Mouse (Mus musculus) right cerebral cortex, postnatal 4 days (tissue): Measurements from ENCODE around the gene Selenoo.

ENCODE experiments used
- DNase-seq: peaks from one replicate; pipeline ENCODE4 v3.0.0-alpha.2; 2022

Gene Selenoo

DNA sequence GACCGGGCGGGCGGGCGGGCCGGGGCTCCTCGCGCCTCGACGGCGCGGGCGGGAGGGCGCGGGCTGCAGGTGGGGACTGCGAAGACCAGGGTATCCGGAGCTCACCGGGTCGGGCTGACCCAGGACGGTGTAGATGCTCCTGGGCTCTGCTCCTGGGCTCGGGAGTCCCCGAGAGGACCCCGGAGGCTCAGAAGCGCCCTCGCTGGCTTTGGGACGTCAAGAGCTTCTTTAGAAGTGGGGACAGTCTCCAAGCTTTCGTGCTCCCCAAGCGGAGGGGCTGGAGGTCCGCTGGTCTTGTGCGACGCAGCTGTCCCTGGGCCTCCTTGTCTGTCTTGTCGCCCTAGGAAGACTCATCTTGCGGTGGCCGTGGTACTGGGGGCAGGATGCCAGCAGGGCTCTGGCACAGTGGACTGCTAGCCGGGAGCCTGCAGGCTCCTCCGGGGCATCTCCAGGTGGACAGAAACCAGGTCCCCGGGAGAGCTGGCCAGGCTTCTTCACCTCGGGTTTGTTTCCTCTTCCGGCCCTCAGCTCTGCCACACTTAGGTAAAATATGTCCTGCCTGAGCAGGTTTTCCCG, 12.6 kb upstream of the Selenoo start:
- peak; percentile 61 for DNase-seq

DNA sequence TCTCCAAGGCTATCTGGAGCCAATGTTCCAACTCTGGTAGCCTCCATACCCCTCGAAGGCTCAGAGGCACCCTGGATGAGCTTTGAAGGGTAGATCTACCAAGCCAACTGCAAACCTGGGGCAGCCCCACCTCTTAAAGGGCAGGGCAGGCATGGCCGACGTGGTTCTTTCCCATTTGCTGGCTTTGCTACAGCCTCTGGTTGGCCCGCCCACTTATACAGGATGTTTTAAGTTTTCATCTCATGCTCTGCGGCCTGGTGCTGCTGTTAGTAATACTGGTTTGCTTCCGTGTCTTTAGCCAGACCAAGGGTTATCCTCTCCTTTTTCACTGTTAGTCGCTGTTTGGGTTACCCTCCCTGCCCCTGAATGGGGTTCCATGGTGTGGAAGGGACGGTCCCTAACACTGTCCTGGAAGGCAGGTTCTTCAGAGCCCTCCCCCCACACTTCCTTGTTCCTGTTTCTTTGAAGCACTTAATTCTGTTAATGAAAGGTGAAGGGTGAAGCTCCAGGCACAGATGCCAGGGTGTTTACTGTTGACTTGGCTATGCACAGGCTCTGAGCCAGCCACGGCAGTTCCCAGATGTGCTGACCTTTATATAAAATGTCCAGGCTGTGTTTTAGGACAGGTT, 10.6 kb upstream of the Selenoo start:
- no peak for DNase-seq

DNA sequence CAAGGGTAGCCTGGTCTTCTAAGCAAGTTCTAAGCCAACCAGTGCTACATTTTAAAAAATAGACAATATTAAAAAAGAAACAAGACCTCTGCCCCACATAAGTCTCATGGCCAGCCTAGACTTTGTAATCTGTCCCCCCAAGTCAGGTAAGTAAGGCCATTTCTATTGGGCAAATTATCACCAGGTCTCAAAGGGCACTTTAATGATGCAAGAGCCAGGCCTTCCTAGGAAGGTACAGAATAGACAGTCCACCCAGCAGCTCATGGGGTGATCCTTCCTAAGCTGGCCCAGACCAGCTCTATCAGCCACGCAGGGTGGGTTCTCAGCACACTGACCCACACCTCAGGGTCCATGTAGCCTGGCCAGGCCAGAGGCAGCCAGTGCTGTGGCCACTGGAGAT, 5.0 kb upstream of the Selenoo start:
- DNase-seq = no peak

DNA sequence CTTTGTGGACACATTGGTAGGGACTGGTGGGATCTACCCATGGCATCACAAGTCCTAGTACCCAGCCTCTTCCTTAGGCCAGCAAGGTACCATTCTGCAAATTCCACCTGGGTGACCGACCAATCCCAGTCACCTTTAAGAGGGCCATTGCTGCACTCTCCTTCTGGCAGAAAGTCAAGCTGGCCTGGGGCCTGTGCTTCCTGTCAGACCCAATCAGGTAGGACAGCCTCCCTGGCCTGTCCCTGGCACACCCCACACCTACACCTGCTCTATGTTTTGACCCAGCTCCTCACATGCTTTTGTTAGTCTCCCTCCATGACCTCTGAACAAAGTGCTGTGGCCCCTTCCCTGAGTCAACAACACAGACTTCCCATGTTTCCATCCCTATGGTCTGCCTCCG, 4.1 kb upstream of the Selenoo start:
- DNase-seq = no peak

DNA sequence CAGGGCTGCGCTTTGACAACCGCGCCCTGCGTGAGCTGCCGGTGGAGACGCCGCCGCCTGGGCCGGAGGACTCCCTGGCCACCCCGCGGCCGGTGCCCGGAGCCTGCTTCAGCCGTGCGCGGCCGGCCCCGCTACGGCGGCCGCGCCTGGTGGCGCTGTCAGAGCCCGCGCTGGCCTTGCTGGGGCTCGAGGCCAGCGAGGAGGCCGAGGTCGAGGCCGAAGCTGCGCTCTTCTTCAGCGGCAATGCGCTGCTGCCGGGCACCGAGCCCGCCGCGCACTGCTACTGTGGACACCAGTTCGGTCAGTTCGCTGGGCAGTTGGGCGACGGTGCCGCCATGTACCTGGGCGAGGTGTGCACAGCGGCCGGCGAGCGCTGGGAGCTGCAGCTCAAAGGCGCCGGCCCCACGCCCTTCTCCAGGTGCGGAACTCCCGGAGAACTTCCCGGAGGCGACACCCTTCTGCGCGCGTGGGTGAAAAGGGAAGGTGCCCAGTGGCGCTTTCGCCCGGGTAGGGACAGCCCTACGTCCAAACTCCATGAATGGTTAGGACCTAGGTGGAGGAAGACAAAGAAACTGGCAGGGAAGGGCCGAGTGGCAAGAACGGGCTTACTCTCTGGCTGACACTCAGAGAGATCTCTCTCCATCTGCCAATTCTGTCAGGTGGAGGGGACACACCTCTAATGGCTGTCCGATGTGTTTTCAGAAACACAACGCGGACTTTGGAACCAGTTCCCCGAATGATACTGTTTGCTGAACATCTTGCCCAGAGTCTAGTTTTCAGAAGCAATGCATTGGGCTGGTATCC, 566 bp downstream of the Selenoo start:
- DNase-seq = peak; percentile 39

DNA sequence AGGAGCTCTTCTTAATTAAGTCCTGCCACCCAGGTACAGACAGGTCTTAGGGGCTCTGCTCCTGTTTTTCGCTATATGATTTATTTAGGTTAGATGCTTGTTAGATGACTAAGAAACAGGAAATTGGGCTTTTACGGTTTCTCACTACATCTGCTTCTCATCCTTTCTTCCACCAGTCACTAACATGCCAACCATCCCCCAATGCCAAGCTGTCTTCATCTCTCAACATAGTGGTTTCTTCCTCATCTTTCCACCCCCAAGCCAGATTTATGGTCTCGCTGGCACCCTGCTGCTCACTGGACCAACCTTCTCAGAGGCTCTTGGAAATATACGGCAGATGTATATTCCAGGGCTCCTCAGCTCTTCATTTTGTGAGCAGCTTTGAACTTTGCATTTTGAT, 1.8 kb downstream of the Selenoo start:
- DNase-seq = no peak

DNA sequence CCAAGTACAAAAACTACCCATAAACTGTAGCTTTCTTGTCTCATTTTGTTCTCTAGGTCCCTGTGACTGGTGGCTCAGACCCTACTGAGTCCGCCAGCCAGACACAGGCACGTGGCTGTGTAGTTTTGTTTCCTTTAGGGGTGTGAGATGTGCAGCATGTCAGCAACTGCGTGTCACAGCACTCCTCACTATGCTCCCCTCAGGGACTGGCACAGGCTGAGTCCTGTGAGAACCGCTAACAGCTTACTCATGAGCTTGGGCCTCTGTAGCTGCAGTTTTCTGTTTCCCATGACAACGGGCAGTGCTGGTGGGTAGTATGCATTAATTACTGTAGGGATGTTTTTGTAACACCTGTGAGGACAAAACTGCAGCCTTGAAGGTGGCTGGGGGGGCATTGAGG, 3.3 kb downstream of the Selenoo start:
- no peak for DNase-seq

DNA sequence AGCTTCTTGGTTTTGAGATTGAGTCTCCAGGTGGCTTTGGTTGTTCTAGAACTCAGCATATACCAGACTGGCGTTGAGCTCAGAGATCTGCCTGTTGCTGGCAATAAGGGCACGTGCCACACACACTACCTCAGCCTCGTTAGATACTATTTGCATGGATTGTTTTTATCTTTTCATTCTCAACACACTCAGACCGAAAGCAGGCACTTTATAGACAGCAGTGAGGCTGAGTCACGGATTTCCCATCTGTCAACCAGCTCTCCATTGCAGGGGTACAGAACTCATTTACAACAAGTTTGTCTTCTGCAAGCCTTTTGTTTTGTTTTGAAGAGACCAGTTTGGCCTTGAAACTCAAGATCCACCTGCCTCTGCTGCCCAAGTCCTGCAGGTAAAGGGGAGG, 8.6 kb downstream of the Selenoo start:
- DNase-seq = no peak

DNA sequence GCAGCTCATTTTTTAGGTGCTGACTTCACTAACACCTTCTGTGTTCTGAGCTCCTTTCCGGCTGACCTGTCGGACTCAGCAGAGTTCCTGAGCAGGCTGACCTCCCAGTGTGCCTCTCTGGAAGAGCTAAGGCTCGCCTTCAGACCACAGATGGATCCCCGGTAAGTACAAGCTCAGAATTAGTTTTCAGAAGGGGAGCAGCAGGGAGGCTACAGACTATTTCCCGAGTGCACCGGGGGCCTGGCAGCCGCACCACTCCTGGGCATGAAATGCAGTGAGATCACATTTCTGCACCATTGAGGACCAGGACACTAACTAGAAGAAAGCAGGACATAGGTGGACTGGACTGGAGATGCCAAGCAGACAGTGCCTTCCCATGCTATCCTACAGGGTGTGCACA, 9.7 kb downstream of the Selenoo start:
- no peak for DNase-seq

DNA sequence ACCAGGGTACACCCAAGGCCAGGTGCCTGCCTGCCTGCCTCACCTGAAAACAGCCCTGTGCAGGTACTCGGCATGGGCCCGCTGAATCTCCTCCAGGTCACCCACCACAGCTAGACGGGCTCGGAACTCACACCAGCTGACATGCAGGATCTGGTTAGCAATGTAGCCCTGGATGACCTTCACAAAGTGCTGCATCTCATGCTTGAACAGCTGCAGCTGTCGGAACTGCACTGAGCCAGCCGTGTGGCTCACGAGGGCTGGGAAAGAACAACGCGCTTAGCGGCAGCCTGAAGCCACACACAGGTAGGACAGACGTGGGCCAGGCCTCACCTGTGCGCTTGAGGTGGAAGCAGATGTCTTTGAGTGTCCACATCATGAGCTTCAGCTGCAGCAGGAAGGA, 11.9 kb downstream of the Selenoo start:
- DNase-seq = no peak

DNA sequence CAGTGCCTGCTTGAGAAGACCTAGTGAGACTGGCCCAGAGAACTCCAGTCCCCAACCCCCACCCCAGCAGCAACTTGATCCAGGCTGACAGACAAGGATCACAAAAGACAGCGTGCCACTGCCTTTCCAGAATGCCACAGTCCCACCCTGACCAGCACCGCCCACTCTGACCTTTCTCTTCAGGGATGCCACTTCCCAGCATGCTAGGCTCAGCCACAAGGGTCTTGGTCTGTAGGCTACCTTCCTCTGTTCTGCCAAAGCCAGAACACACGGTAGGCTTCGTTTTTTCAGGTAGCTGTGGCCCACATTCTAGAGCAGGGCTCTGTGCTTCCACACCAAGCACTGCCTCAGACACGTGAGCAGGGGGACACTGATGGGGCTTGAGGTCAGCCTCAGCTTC, 13.8 kb downstream of the Selenoo start:
- no peak for DNase-seq

DNA sequence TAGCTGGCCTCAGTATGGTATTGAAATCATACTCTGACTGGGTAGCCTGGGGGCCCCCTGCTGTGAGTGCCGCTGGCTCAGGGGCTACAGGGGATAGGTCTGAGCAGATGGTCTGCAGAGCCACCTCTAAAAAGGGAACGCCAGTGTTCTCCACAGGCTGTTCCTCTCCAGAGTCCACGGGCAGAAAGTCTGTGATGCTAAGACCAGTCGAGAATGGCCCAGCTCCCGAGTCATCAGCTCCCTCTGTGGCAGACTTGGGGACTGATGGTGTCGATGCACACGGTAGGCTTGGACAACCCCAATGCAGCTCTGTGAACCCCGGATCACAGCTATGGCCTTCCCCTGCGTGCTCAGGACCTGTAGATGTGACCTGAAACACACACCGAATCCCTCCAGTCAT, 15.0 kb downstream of the Selenoo start:
- no peak for DNase-seq

DNA sequence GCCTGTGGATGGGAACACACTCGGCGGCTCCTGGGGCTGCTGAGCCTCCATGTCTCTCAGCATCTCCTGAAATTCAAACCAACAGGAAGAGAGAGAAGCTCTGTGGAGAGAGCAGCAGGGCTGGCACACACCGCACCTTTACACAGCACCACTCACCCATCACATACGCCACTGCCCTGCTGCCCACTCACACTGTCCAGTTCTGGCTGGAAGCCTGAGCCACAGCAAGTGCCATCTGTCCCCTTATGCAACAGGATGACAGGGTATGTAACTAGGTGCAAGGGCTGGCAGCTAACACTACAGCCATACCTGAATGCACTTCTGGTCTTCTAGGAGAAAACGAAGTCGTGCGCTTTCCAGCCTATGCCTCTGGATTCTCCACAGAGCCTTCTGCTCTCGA, 15.5 kb downstream of the Selenoo start:
- DNase-seq = no peak

DNA sequence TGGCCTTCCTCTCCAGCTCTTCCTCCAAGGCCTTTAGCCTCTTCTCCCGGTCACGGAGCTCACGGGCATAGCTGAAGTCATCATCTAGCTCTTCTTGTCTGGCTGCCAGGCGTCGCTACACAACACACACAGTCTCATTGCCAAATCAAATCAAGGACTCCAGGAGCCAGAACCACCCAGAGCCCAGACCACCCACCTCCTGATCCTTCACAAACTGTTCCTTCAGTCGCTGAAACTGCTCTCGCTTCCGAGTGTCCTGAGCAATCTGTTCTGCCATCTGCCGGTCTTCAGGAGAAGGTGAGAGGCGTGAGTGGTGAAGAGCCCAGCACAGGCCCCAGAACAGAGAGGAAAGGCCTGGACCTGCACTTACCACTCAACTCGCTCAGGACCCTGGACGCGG, 17.2 kb downstream of the Selenoo start:
- no peak for DNase-seq

DNA sequence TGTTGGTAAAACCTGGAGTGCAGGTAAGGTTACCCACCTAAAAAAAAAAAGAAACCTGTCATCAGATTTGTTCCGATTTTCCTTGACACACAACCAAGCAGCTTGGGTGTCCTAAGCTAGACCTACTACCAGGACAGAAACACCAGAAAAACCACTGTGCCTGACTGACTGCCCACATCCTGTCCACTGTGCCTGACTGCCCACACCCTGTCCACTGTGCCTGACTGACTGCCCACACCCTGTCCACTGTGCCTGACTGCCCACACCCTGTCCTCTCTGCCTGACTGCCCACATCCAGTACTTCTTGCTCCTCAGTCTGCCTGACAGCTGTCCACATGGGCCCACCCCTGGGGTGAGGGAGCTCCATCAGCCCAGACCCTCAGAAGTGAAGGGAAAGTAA, 18.1 kb downstream of the Selenoo start:
- DNase-seq = no peak

DNA sequence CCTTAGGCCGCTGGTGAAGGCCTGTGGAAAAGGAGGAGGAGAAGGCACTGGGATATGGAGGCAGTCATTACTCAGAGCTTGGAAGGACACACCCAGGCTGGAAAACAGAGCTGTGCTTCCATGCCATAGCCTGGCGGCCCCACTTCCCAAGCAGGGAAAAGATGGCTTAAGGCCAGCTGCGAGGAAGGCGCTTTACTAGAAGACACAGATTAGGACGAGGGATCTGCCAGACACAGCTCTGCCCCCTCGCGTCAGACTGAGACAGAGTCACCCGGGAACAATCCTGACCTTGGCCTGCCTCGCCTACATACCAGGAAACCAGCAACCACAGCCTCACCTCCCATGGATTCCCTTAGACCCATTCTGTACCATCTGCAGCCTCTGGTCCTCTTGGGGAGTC, 21.3 kb downstream of the Selenoo start:
- DNase-seq = no peak

DNA sequence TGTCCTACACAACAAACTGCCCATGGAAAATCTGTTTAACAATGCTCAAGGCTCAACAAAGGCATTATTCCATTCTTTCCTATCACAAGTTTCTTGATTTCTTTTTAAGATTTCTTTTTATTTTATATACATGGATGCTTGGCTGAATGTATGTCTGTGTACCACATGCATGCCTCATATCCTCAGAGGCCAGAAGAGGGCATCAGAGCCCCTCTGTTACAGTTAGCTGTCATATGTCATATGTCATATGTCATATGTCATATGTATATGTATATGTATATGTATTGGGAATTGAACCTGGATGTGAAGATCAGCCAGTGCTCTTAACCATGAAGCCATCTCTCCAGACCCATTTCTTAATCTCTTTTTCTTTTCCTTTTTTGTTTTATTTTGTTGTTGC, 29.1 kb downstream of the Selenoo start:
- DNase-seq = no peak

DNA sequence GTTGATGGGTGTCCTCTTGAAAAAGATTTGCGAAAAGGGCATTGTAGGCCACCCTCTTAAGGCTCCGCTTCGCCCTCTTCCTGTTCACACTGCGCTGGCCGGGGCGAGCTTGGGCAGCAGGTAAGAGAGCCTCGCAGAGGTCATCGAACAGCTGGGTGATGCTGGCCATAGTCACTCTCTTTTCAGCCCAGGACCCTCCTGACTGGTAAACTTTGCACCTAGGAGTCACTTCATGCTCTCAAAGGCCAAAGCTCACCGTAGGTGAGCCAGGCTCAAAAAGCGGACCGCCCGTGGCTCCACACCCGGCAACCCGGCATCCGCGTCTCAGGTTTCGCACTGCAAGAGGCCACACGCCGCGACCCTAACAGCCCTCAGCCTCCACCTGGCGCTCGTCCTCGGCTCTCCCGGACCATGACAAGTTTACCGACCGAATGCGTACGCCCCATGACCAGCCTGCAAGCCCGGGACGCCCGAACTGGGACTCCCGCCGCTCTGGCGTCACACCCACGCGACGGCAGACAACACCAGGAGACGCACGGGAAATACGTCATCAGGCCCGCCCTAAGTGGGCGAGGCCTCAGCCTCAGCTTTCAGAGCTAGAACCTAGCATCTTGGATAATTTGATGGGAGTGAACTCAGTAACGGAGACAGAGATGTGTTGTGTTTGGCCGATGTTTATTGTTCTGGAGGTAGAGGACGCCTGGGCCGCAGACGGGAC, 33.9 kb downstream of the Selenoo start, which contains the start of gene Tubgcp6:
Gene Tubgcp6 (minus strand): TSS at position 464 of the 718 bp plus-strand sequence.
- DNase-seq = peak; percentile 93

DNA sequence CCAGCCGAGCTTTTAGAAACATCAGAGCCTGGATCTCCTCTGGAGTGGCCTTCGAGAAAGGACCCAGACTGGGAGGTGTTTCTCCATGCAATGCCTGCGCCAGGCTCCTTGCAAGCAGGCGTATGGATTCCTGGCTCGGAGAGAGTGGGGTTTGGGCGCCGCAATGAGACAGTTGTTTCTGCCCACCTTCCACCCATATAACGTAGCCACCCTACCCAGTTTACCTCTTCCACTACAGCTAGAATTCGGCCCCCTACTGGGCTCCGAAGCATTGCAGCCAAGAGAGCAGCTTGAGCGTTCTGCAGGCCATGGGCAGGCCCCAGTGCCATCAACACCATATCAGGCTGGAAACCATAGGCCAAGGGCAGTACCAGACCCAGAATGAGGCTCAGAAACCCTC, 34.7 kb downstream of the Selenoo start:
- peak; percentile 63 for DNase-seq

DNA sequence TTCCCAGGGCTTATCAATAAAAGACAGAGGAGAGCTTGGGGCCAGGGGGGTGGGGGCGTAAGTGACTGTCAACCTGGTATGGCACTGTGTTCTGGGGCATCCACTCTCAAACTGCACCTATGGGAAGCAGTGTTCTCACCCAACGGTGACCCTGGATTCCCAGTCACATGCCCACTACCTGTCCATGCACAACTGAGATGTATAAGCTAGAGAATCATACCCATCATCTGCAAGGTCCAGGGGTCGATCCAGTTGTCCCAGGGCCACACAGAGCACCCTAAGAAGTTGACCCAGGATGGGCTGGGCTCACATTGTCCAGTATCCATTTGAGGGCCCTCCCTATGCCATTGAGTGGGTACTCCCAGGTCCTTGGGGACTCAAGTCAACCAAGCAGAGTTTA, 35.4 kb downstream of the Selenoo start:
- no peak for DNase-seq

DNA sequence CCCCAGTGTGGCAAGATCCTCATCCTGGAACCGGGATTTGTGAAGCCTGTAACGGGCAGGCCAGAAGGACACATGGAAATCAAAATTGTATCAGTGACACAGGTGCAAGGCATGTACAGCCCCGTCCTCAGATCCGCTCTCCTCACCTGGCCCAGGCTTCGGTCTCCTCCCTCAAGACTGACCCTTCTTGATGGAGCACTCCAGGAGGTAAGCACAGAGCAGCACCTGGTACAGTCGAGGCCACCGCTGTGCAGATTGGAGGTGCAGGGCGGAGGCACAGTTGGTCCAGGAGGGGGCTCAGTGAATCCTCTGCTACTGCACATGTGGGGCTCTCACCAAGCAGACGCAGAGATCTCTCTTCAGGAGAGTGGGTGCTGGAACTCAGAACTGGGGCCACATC, 36.5 kb downstream of the Selenoo start:
- DNase-seq = no peak

DNA sequence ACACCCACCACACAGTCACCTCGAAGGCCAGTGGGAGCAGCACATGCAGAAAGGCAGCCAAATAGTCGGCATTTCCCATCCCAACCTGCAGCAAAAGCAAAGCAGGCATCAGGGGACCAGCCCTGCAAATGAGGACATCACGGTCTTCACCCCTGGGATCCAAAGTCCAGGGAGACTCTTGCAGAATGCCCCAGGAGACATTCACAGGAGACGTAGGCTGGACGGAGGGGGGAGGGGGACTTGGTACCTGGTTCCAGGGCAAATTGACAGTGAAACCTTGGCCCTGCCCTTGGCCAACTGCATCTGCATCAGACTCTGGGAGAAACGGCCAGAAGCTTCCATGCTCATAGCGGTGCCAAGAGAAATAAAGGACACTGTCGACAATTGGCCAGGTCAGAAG, 37.7 kb downstream of the Selenoo start:
- DNase-seq = no peak

DNA sequence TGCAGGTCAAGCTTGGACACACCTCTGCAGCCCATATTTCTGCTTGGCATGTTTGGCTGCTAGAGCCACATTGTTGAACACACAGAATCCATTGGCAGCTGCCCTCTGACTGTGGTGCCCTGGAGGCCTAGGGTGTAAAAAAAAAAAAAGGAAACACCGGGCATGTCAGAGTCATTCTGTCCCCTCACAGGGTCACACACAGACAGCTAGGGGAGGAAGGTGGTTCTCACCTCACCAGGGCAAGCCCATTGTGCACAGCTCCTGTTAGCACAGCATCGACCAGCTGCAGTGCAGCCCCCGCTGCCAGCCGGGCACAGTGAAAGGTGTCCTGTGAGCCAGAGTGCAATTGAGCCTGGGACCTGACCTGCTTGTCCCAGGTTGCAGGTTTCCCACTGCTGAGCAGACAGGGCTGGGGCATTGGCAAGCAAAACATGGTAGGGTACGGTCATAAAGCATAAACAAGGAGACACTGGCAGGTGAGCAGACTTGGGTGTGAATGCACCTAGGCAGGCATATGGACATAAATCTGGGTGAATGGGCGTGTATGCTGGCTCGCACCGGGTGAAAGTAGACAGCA, 38.6 kb downstream of the Selenoo start:
- no peak for DNase-seq
